Mouse (Mus musculus) megakaryocyte, embryonic 14.5 days (primary cell): ENCODE data around the gene Colec11. TPM values are rescaled to one million over a fixed set of nuclear protein-coding genes. Genes with fewer than 3 reads are reported as not detected.

Experiments used
- H3K27me3 ChIP-seq: replicated peaks from 2 replicates; pipeline ENCODE3; 2012; ENCODE audit warnings: inconsistent platforms
- H3K36me3 ChIP-seq: replicated peaks from 2 replicates; pipeline ENCODE3; 2012; ENCODE audit warnings: low read length, inconsistent platforms, mixed read lengths
- H3K4me1 ChIP-seq: 2 replicates; pipeline ENCODE4 v1.6.1; 2012; ENCODE audit warnings: inconsistent platforms
- H3K4me3 ChIP-seq: replicated peaks from 2 replicates; pipeline ENCODE3; 2012; ENCODE audit warnings: moderate library complexity, mild to moderate bottlenecking, inconsistent platforms
- H3K9me3 ChIP-seq: 2 replicates; pipeline ENCODE4 v1.6.1; 2012; ENCODE audit warnings: inconsistent platforms
- FLI1 ChIP-seq: IDR thresholded peaks from 2 replicates; pipeline ENCODE4 v1.6.1; 2012; ENCODE audit warnings: low read length, inconsistent platforms, mixed read lengths
- GATA1 ChIP-seq: IDR thresholded peaks from 3 replicates; pipeline ENCODE4 v1.6.1; 2012; ENCODE audit warnings: mixed read lengths, low read length, inconsistent platforms, borderline replicate concordance
- polyA plus RNA-seq: library from polyadenylated mRNA; stranded (reverse); fragments of >175 nt; gene quantifications from 2 replicates; pipeline ENCODE4 v1.2.3, GENCODE M21; 2012; ENCODE audit warnings: low replicate concordance; ENCODE audit not compliant: insufficient read depth

Colec11 gene
- polyA plus RNA-seq, 1 experiment: 32.6 TPM

GRCm38 (mm10) chr12:28584036-28584435 lies 39.1 kb downstream of the Colec11 start:
- Histone ChIP-seq H3K9me3 (no peaks in the 10 kb centered on the region), H3K4me1 (peaks cover 6% of the 10 kb centered on the region; the same call in 1 of the 2 replicates), H3K4me3 (no peak overlapping the region), H3K27me3 (peaks cover 16% of the 10 kb centered on the region), H3K36me3 (no peaks in the 10 kb centered on the region)
- TF ChIP-seq FLI1: no peak
- no peak for TF ChIP-seq GATA1

DNA sequence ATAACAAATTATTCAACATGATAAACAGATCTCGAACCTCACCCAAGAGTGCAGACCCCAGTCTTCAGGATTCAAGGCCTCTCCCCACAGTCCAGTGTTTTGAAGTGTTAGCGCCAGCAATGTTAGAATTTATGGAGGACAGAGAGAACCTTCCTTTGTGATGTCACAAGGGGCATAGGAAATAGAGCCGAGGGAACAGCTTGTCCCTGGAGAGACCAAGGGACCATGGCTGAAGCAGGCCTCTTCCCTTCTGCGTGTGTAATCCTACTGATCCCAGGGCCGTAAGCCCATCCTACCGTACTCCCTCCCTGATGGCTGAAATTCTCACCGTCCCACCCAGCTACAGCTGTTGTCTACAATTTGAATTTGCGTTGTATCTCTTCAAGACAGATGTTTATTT lies 40.8 kb downstream of the Colec11 start, which contains the start of gene Allc:
Gene Allc, minus strand, starts transcription at position 101 of the 400 bp plus-strand sequence.
- H3K4me1 ChIP-seq: no peaks in the 10 kb centered on the region
- H3K4me3 ChIP-seq: no peak within 1 kb of the TSS
- peaks cover 5% of the 10 kb centered on the region for H3K27me3 ChIP-seq
- no peaks in the 10 kb centered on the region for H3K36me3 ChIP-seq
- H3K9me3 ChIP-seq: no peaks in the 10 kb centered on the region
- TF ChIP-seq GATA1: no peak
- TF ChIP-seq FLI1: no peak

GRCm38 (mm10) chr12:28579132-28579531 lies 44.0 kb downstream of the Colec11 start:
- Histone ChIP-seq H3K27me3 (peaks cover 3% of the 10 kb centered on the region), H3K36me3 (no peaks in the 10 kb centered on the region), H3K4me3 (no peak overlapping the region), H3K9me3 (0 out of 2 replicates have a peak, but pooled peaks cover 3% of the 10 kb centered on the region), H3K4me1 (no peaks in the 10 kb centered on the region)
- TF ChIP-seq FLI1 (no peak), GATA1 (no peak)

GRCm38 (mm10) chr12:28578147-28578546 lies 45.0 kb downstream of the Colec11 start:
- Histone ChIP-seq H3K4me1 (no peaks in the 10 kb centered on the region), H3K4me3 (no peak overlapping the region), H3K36me3 (no peaks in the 10 kb centered on the region), H3K27me3 (peaks cover 3% of the 10 kb centered on the region), H3K9me3 (peaks cover 11% of the 10 kb centered on the region)
- TF ChIP-seq FLI1 (no peak), GATA1 (no peak)

GRCm38 (mm10) chr12:28575366-28576070 lies 47.7 kb downstream of the Colec11 start:
- Histone ChIP-seq H3K9me3 (peaks cover 14% of the 10 kb centered on the region), H3K36me3 (no peaks in the 10 kb centered on the region), H3K4me1 (no peaks in the 10 kb centered on the region), H3K27me3 (peaks cover 3% of the 10 kb centered on the region), H3K4me3 (no peak overlapping the region)
- TF ChIP-seq GATA1 (no peak), FLI1 (no peak)

GRCm38 (mm10) chr12:28572241-28572640 lies 50.9 kb downstream of the Colec11 start:
- peak overlapping the region; percentile 23 for H3K4me3 ChIP-seq
- H3K4me1 ChIP-seq: no peaks in the 10 kb centered on the region
- H3K27me3 ChIP-seq: peaks cover 3% of the 10 kb centered on the region
- no peak for TF ChIP-seq GATA1
- no peak for TF ChIP-seq FLI1
- no peaks in the 10 kb centered on the region for H3K36me3 ChIP-seq
- H3K9me3 ChIP-seq: peaks cover 14% of the 10 kb centered on the region

- Histone ChIP-seq H3K4me1 (peaks cover 5% of the 10 kb centered on the region), H3K9me3 (peaks cover 7% of the 10 kb centered on the region; the same call in 1 of the 2 replicates), H3K4me3 (peak within 1 kb of the TSS; percentile 17), H3K36me3 (no peaks in the 10 kb centered on the region), H3K27me3 (peaks cover 4% of the 10 kb centered on the region)
- TF ChIP-seq FLI1: no peak
- no peak for TF ChIP-seq GATA1
These were observed 70.9 kb downstream of the Colec11 start, which contains the start of gene Dcdc2c for GRCm38 (mm10) chr12:28552299-28552698. Gene Dcdc2c, minus strand, starts transcription at chr12:28552399.

GRCm38 (mm10) chr12:28551775-28552174 lies 71.4 kb downstream of the Colec11 start:
- Histone ChIP-seq H3K36me3 (no peaks in the 10 kb centered on the region), H3K9me3 (peaks cover 7% of the 10 kb centered on the region; the same call in 1 of the 2 replicates), H3K27me3 (peaks cover 4% of the 10 kb centered on the region), H3K4me3 (no peak overlapping the region), H3K4me1 (peaks cover 5% of the 10 kb centered on the region)
- no peak for TF ChIP-seq FLI1
- no peak for TF ChIP-seq GATA1

- H3K27me3 ChIP-seq: peaks cover 4% of the 10 kb centered on the region
- H3K36me3 ChIP-seq: no peaks in the 10 kb centered on the region
- H3K9me3 ChIP-seq: peaks cover 7% of the 10 kb centered on the region; the same call in 1 of the 2 replicates
- H3K4me1 ChIP-seq: no peaks in the 10 kb centered on the region; the same call in 1 of the 2 replicates
- no peak overlapping the region for H3K4me3 ChIP-seq
- TF ChIP-seq GATA1: no peak
- no peak for TF ChIP-seq FLI1
These were observed 74.3 kb downstream of the Colec11 start for GRCm38 (mm10) chr12:28548887-28549286.

Other genes starting within 250 kb of the Colec11 start
- not detected in 2 replicates for gene Dcdc2c, start 71.0 kb downstream of the Colec11 start, polyA plus RNA-seq
- gene Allc, start 40.9 kb downstream of the Colec11 start, polyA plus RNA-seq: not detected in 2 replicates
- gene Rps7, start 12.6 kb upstream of the Colec11 start, polyA plus RNA-seq: 23.0 and 205 TPM in 2 replicates
- gene Rnaseh1, start 26.2 kb upstream of the Colec11 start, polyA plus RNA-seq: 8.1 TPM in 1 of 2 replicates, not detected in the other
- gene Adi1, start 51.9 kb upstream of the Colec11 start, polyA plus RNA-seq: 5.1 TPM in 1 of 2 replicates, not detected in the other
- 4.9 and 7.8 TPM in 2 replicates for gene Trappc12, start 127.1 kb upstream of the Colec11 start, polyA plus RNA-seq
- 33.6 and 41.1 TPM in 2 replicates for gene Eipr1, start 128.4 kb upstream of the Colec11 start, polyA plus RNA-seq